Mouse (Mus musculus): Measurements from ENCODE around the gene Olfr98. TPM values are rescaled to one million over a fixed set of nuclear protein-coding genes. Genes with fewer than 3 reads are reported as not detected.

The Olfr98 gene
- total and polyA plus RNA-seq, 3 experiments = 0.21 to 0.44 TPM; not detected in 1

- TF ChIP-seq USF1 (IDR thresholded peaks at IDR 0.05; ENCODE audit: low read depth, low read length) = no peak
- TF ChIP-seq ZNF384 (IDR thresholded peaks at IDR 0.05; ENCODE audit: low read depth, low read length) = no peak
- TF ChIP-seq GABPA (IDR thresholded peaks at IDR 0.05; ENCODE audit: insufficient replicate concordance, low read depth, low read length) = no peak
- no peak for TF ChIP-seq PAX5 (IDR thresholded peaks at IDR 0.05; ENCODE audit: low read length)
- 0 out of 2 replicates have a peak, but pooled peaks have one; percentile 43 for TF ChIP-seq RCOR1 (conservative IDR thresholded peaks at IDR 0.05; ENCODE audit: low read depth, low read length)
- no peak for TF ChIP-seq USF2 (conservative IDR thresholded peaks at IDR 0.05; ENCODE audit: low read depth, low read length)
- TF ChIP-seq UBTF (IDR thresholded peaks at IDR 0.05; ENCODE audit: low read depth, low read length) = no peak
- TF ChIP-seq RAD21 (IDR thresholded peaks at IDR 0.05; ENCODE audit: low read depth, low read length) = no peak
- no peak for TF ChIP-seq KAT2A (IDR thresholded peaks at IDR 0.05; ENCODE audit: insufficient replicate concordance, low read length)
- TF ChIP-seq MAZ (IDR thresholded peaks at IDR 0.05; ENCODE audit: low read depth, low read length) = no peak
- TF ChIP-seq ETS1 (conservative IDR thresholded peaks at IDR 0.05; ENCODE audit: low read depth, low read length) = peak; percentile 67
- no peak for TF ChIP-seq MXI1 (IDR thresholded peaks at IDR 0.05; ENCODE audit: low read depth, low read length)
- TF ChIP-seq IRF4 (IDR thresholded peaks at IDR 0.05; ENCODE audit: low read depth, low read length) = peak; percentile 95
- peak; percentile 39; the same call in 1 of the 2 replicates for TF ChIP-seq JUND (conservative IDR thresholded peaks at IDR 0.05; ENCODE audit: low read depth, low read length)
- peak; percentile 65; the same call in 1 of the 2 replicates for TF ChIP-seq EP300 (IDR thresholded peaks at IDR 0.05; ENCODE audit: low read length)
- TF ChIP-seq ELF1 (IDR thresholded peaks at IDR 0.05; ENCODE audit: low read depth, low read length) = peak; percentile 39; the same call in 1 of the 2 replicates
- TF ChIP-seq SMC3 (IDR thresholded peaks at IDR 0.05; ENCODE audit: low read depth, low read length) = no peak
- no peak; the same call in 1 of the 2 replicates for TF ChIP-seq SIN3A (IDR thresholded peaks at IDR 0.05; ENCODE audit: low read length)
Measured at GRCm38 (mm10) chr17:37270058-37270701, 6.6 kb upstream of the Olfr98 start, which contains the start of gene H2-M3 (continued).

DNA sequence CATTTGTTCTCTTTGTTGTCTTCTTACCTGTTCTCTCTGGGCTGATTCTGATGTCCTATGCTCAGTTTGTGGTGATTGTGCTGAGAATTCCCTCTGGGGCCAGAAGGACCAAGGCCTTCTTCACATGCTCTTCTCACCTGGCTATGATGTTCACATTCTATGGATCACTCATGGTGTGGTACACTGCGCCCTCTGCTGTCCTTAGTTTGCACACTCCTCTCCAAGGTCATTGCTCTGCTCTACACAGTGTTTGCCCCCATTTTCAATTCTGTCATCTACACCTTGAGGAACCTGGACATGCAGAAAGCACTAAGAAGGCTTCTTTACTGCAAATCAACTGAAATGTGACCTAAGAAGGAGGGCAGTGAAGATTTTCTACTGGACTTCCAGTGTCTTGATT is 13.0 kb downstream of the Olfr98 start:
- Histone ChIP-seq H3K4me1 (ENCODE audit: control insufficient read depth in 1 of 2, insufficient read depth in 2 of 2) (peaks cover 0 to 13% of the 10 kb centered on the region in 2 experiments; a peak in 2 of 4 replicates), H3K79me2 (replicated peaks; ENCODE audit: control insufficient read depth, extremely low read depth, insufficient read depth, poor library complexity, severe bottlenecking) (no peaks in the 10 kb centered on the region), H3K27ac (ENCODE audit: insufficient read depth, low read depth) (no peak overlapping the region), H3K36me3 (replicated peaks in 1 of 2; ENCODE audit: control insufficient read depth in 1 of 2, insufficient read depth in 1 of 2, low read length in 1 of 2) (peaks cover 0 to 4% of the 10 kb centered on the region in 2 experiments), H3K9me3 (replicated peaks; ENCODE audit: low read length) (no peaks in the 10 kb centered on the region), H3K4me2 (ENCODE audit: insufficient read depth, low read depth, poor library complexity, severe bottlenecking) (no peak overlapping the region), H3K27me3 (replicated peaks) (no peaks in the 10 kb centered on the region), H3K9ac (ENCODE audit: insufficient read depth, low read depth) (no peak overlapping the region), H3K4me3 (replicated peaks in 1 of 3; ENCODE audit: low read depth in 2 of 3, low read length in 2 of 3, poor library complexity in 1 of 3) (no peak overlapping the region)
- in situ Hi-C loops (cut with MboI; ENCODE audit: low pct_ligation_motif_present, low pct_unique_long_range_greater_than_20kb, low sequenced_read_pairs) = no loop called here
- TF ChIP-seq RCOR1 (conservative IDR thresholded peaks at IDR 0.05; ENCODE audit: low read depth, low read length) = no peak
- TF ChIP-seq KAT2A (IDR thresholded peaks at IDR 0.05; ENCODE audit: insufficient replicate concordance, low read length) = no peak
- TF ChIP-seq CTCF (conservative IDR thresholded peaks at IDR 0.05 in 1 of 2, IDR thresholded peaks at IDR 0.05 in 1 of 2; ENCODE audit: low read depth in 2 of 2, low read length in 2 of 2) = peak; percentile 65 to 83
- peak; percentile 69 for TF ChIP-seq SMC3 (IDR thresholded peaks at IDR 0.05; ENCODE audit: low read depth, low read length)
- TF ChIP-seq HCFC1 (IDR thresholded peaks at IDR 0.05; ENCODE audit: low read depth, low read length) = no peak
- TF ChIP-seq RAD21 (IDR thresholded peaks at IDR 0.05; ENCODE audit: low read depth, low read length) = peak; percentile 66
- DNase-seq (ENCODE audit: extremely low read depth) = peak; percentile 66
- dilution Hi-C loops (cut with MboI; ENCODE audit: extremely low pct_ligation_motif_present, extremely low pct_unique_long_range_greater_than_20kb, low sequenced_read_pairs) = no loop called here

Data from CH12.LX (cell line).